Mouse (Mus musculus) B cell, adult 2 months (primary cell): Measurements from ENCODE around the gene Smug1.

ENCODE experiments used
- DNase-seq, 2 experiments: peaks; one replicate each; pipeline ENCODE4 v3.0.0; 2022

Smug1 gene

GRCm38 (mm10) chr15:103135431-103135947, 31.4 kb downstream of the Smug1 start:
- DNase-seq = no peak

- peak; percentile 34 to 48 for DNase-seq
Observed at GRCm38 (mm10) chr15:103134277-103135086, 32.4 kb downstream of the Smug1 start.

- DNase-seq = peak in 1 of 2 experiments; percentile 14
Observed at GRCm38 (mm10) chr15:103133761-103134160, 33.1 kb downstream of the Smug1 start.

- DNase-seq = peak; percentile 64 to 65
Observed at GRCm38 (mm10) chr15:103130729-103131128, 36.2 kb downstream of the Smug1 start.

- DNase-seq = no peak
Observed at GRCm38 (mm10) chr15:103129289-103129688, 37.6 kb downstream of the Smug1 start.

GRCm38 (mm10) chr15:103128056-103128833, 38.6 kb downstream of the Smug1 start:
- no peak for DNase-seq

GRCm38 (mm10) chr15:103125982-103126381, 40.9 kb downstream of the Smug1 start:
- DNase-seq = no peak

GRCm38 (mm10) chr15:103124254-103124653, 42.6 kb downstream of the Smug1 start:
- DNase-seq = no peak

- no peak for DNase-seq
Observed at GRCm38 (mm10) chr15:103123343-103123742, 43.5 kb downstream of the Smug1 start.

- DNase-seq = no peak
Observed at GRCm38 (mm10) chr15:103122372-103122771, 44.5 kb downstream of the Smug1 start.

GRCm38 (mm10) chr15:103121416-103121815, 45.5 kb downstream of the Smug1 start:
- no peak for DNase-seq

- no peak for DNase-seq
Observed at GRCm38 (mm10) chr15:103120594-103120993, 46.3 kb downstream of the Smug1 start.

- no peak for DNase-seq
Observed at GRCm38 (mm10) chr15:103115726-103116125, 51.2 kb downstream of the Smug1 start.

- DNase-seq = no peak
Observed at GRCm38 (mm10) chr15:103115256-103115655, 51.6 kb downstream of the Smug1 start.

GRCm38 (mm10) chr15:103113077-103113476, 53.8 kb downstream of the Smug1 start:
- DNase-seq = no peak

- DNase-seq = no peak
Observed at GRCm38 (mm10) chr15:103112309-103112708, 54.6 kb downstream of the Smug1 start.

- DNase-seq = no peak
Observed at GRCm38 (mm10) chr15:103109940-103110339, 57.0 kb downstream of the Smug1 start.

- no peak for DNase-seq
Observed at GRCm38 (mm10) chr15:103108066-103108676, 58.7 kb downstream of the Smug1 start.

- no peak for DNase-seq
Observed at GRCm38 (mm10) chr15:103106201-103106600, 60.7 kb downstream of the Smug1 start.
